Comparison of ENCODE assay signal across 9 mouse cellular contexts in genomic region chr11:115083376-115084139, GRCm38 (mm10). TPM values are rescaled to one million over a fixed set of nuclear protein-coding genes. Genes with fewer than 3 reads are reported as not detected.
DNase-seq lines count a peak whose midpoint lies in the region; ATAC-seq and TF ChIP-seq lines count a peak whose summit lies in the region.
"Had no signal": no experiment of that assay in that cellular context is flagged by ENCODE, and none has a peak within 500 bp of the region (broad histone marks: within the 10 kb centered on the region; RNA-seq: fewer than 3 reads in every experiment).

No protein-coding gene starts in this region.

- intact Hi-C loops in heart, postnatal 36 days (cut with DNase I) = loop anchor here (1.0 to 5.0 kb wide), 3 partner anchors 70 to 184 kb away; partner anchors contain the start of gene Grin2c

- H3K4me3 ChIP-seq in E14TG2a.4 (replicated peaks; ENCODE audit: low read length) = no peak overlapping the region
- H3K4me3 ChIP-seq: liver, embryonic 15.5 days had no signal

- H3K36me3 ChIP-seq in E14TG2a.4 (ENCODE audit: insufficient read depth, low read length) = no peaks in the 10 kb centered on the region
- H3K36me3 ChIP-seq: liver, embryonic 15.5 days had no signal

- H3K27me3 ChIP-seq in E14TG2a.4 (ENCODE audit: insufficient read depth, low read length) = peaks cover 32% of the 10 kb centered on the region

- peak; percentile 98 for TF ChIP-seq CTCF in E14TG2a.4 (conservative IDR thresholded peaks at IDR 0.05; ENCODE audit: low read length)

- no peaks in the 10 kb centered on the region for H3K9me3 ChIP-seq in E14TG2a.4 (ENCODE audit: low read length)
- H3K9me3 ChIP-seq: liver, embryonic 15.5 days had no signal

- DNase-seq in adrenal gland, adult 8-10 months = peak; percentile 28
- peak; percentile 76 for DNase-seq in embryo, embryonic 9.5 days (ENCODE audit: extremely low spot score)
- peak; percentile 78 to 79 for DNase-seq in heart, postnatal 36 days
- peak; percentile 55 for DNase-seq in layer of hippocampus, adult 9-11 months
- peak; percentile 86 for DNase-seq in right cerebral cortex, postnatal 14 days
- no peak for DNase-seq in yolk sac, embryonic 10.5 days (ENCODE audit: low spot score)

- ATAC-seq in megakaryocyte progenitor cell, adult 5-6 weeks (replicated peaks; ENCODE audit: poor library complexity) = peak; percentile 86

- peaks cover 15% of the 10 kb centered on the region for H3K4me1 ChIP-seq in E14TG2a.4 (replicated peaks; ENCODE audit: low read depth, low read length)

RNA-seq across cellular contexts. Expression of gene Rab37, which starts 7.7 kb away (rescaled TPM):
- total RNA-seq in adrenal gland, adult 8-10 months (2022) = 1 to 10 TPM in 3 of 4 experiments, under 1 TPM in 1; 0.58 to 1.8 (median 1.4) TPM
- total RNA-seq in heart, postnatal 36 days (2021) = under 1 TPM; 0.54 to 0.72 TPM
- total RNA-seq in megakaryocyte progenitor cell, adult 5-6 weeks (2015) = 4.6 and 9.6 TPM in 2 replicates
- 8.5 and 13.9 TPM in 2 replicates for total RNA-seq in megakaryocyte progenitor cell, adult 5-6 weeks (2017)

RNA-seq across cellular contexts. Expression of gene Cd300e, which starts 21.6 kb away (rescaled TPM):
- under 1 TPM; 0.62 to 0.91 (median 0.64) TPM for total RNA-seq in adrenal gland, adult 8-10 months (2022)
- total RNA-seq in heart, postnatal 36 days (2021) = under 1 TPM; 0.22 to 0.49 TPM
- total RNA-seq in megakaryocyte progenitor cell, adult 5-6 weeks (2015) = 0.17 and 0.42 TPM in 2 replicates
- 0.10 and 0.25 TPM in 2 replicates for total RNA-seq in megakaryocyte progenitor cell, adult 5-6 weeks (2017)

RNA-seq across cellular contexts. Expression of gene Cd300ld3, which starts 35.3 kb away (rescaled TPM):
- 10 to 100 TPM in 3 of 4 experiments, 1 to 10 TPM in 1; 9.5 to 18.1 (median 12.1) TPM for total RNA-seq in adrenal gland, adult 8-10 months (2022)
- total RNA-seq in heart, postnatal 36 days (2021) = 10 to 100 TPM in 1 of 2 experiments, 1 to 10 TPM in 1; 8.3 to 10.1 TPM
- total RNA-seq in megakaryocyte progenitor cell, adult 5-6 weeks (2015) = 0.22 and 0.47 TPM in 2 replicates
- total RNA-seq in megakaryocyte progenitor cell, adult 5-6 weeks (2017) = 0.78 TPM in 1 of 2 replicates, not detected in the other

RNA-seq across cellular contexts. Expression of gene Cd300ld5, which starts 46.0 kb away (rescaled TPM):
- 10 to 100 TPM in 1 of 4 experiments, 1 to 10 TPM in 3; 3.2 to 11.2 (median 4.5) TPM for total RNA-seq in adrenal gland, adult 8-10 months (2022)
- 1 to 10 TPM; 5.5 to 7.7 TPM for total RNA-seq in heart, postnatal 36 days (2021)
- total RNA-seq in megakaryocyte progenitor cell, adult 5-6 weeks (2015) = 0.22 TPM in 1 of 2 replicates, not detected in the other
- not detected in 2 replicates for total RNA-seq in megakaryocyte progenitor cell, adult 5-6 weeks (2017)

RNA-seq across cellular contexts. Expression of gene Cd300lf, which starts 50.2 kb away (rescaled TPM):
- 1 to 10 TPM in 3 of 4 experiments, under 1 TPM in 1; 0.95 to 1.9 (median 1.4) TPM for total RNA-seq in adrenal gland, adult 8-10 months (2022)
- total RNA-seq in heart, postnatal 36 days (2021) = under 1 TPM; 0.08 to 0.33 TPM
- 2.1 and 2.3 TPM in 2 replicates for total RNA-seq in megakaryocyte progenitor cell, adult 5-6 weeks (2015)
- total RNA-seq in megakaryocyte progenitor cell, adult 5-6 weeks (2017) = 1.6 and 1.8 TPM in 2 replicates

Comparison
In these comparisons a context has a peak if more than half of its experiments do, and no peak if none do; other contexts are left out.
1. RNA of gene Cd300ld3, which starts 35.3 kb away (total RNA-seq): 9.5 to 18.1 TPM in adrenal gland, adult 8-10 months and 8.3 to 10.1 TPM in heart, postnatal 36 days; 0.22 to 0.78 TPM in megakaryocyte progenitor cell, adult 5-6 weeks; every median in the first group is over 4 times any median in the second.